Mouse (Mus musculus) spleen, adult 12 weeks (tissue): ENCODE measurements around the gene Ctf2.

Experiments used
- DNase-seq: peaks from one replicate; pipeline ENCODE4 v3.0.0; 2022; ENCODE audit warnings: low spot score

The Ctf2 gene

GRCm38 (mm10) chr7:127685304-127686018, 46.5 kb downstream of the Ctf2 start:
- DNase-seq = no peak

GRCm38 (mm10) chr7:127681888-127682553, 49.9 kb downstream of the Ctf2 start:
- DNase-seq = no peak

GRCm38 (mm10) chr7:127680541-127680940, 51.4 kb downstream of the Ctf2 start:
- no peak for DNase-seq

GRCm38 (mm10) chr7:127678811-127679210, 53.2 kb downstream of the Ctf2 start:
- DNase-seq = no peak

GRCm38 (mm10) chr7:127677609-127678008, 54.4 kb downstream of the Ctf2 start:
- DNase-seq = no peak

- peak; percentile 52 for DNase-seq
Measured at GRCm38 (mm10) chr7:127677077-127677476, 54.9 kb downstream of the Ctf2 start.

GRCm38 (mm10) chr7:127675391-127675811, 56.6 kb downstream of the Ctf2 start:
- DNase-seq = no peak

- DNase-seq = peak; percentile 63
Measured at GRCm38 (mm10) chr7:127674977-127675376, 57.0 kb downstream of the Ctf2 start.

GRCm38 (mm10) chr7:127672776-127673175, 59.2 kb downstream of the Ctf2 start:
- no peak for DNase-seq

GRCm38 (mm10) chr7:127671880-127672774, 59.8 kb downstream of the Ctf2 start:
- no peak for DNase-seq
